Mouse (Mus musculus): Measurements from ENCODE around the gene Socs4.

GRCm38 (mm10) chr14:47242753-47243152 lies 34.0 kb upstream of the Socs4 start:
- TF ChIP-seq CTCF (conservative IDR thresholded peaks at IDR 0.05 in 1 of 2, IDR thresholded peaks at IDR 0.05 in 1 of 2; ENCODE audit: low read depth in 2 of 2, low read length in 2 of 2) (no peak), MAFK (IDR thresholded peaks at IDR 0.05; ENCODE audit: insufficient replicate concordance, low read length) (no peak), NELFE (IDR thresholded peaks at IDR 0.05; ENCODE audit: low read depth, low read length) (no peak), BHLHE40 (IDR thresholded peaks at IDR 0.05; ENCODE audit: low read depth, low read length) (no peak), POLR2A (IDR thresholded peaks at IDR 0.05; ENCODE audit: low read depth, low read length) (no peak), EP300 (IDR thresholded peaks at IDR 0.05; ENCODE audit: low read length) (no peak), ZNF384 (IDR thresholded peaks at IDR 0.05; ENCODE audit: low read depth, low read length) (no peak), E2F4 (IDR thresholded peaks at IDR 0.05; ENCODE audit: insufficient replicate concordance, low read depth, low read length) (no peak), USF1 (IDR thresholded peaks at IDR 0.05; ENCODE audit: low read depth, low read length) (no peak), IRF4 (IDR thresholded peaks at IDR 0.05; ENCODE audit: low read depth, low read length) (no peak), UBTF (IDR thresholded peaks at IDR 0.05; ENCODE audit: low read depth, low read length) (no peak), GABPA (IDR thresholded peaks at IDR 0.05; ENCODE audit: insufficient replicate concordance, low read depth, low read length) (no peak), CHD2 (IDR thresholded peaks at IDR 0.05; ENCODE audit: low read length) (no peak)
